In genomic region chr6:54992141-54992540, GRCm38 (mm10) we compare ENCODE assay signal across 8 mouse cellular contexts. TPM values are rescaled to one million over a fixed set of nuclear protein-coding genes. Genes with fewer than 3 reads are reported as not detected.
DNase-seq lines count a peak whose midpoint lies in the region; ATAC-seq and TF ChIP-seq lines count a peak whose summit lies in the region.

No protein-coding gene starts in this region.

- H3K79me2 ChIP-seq in C2C12 (ENCODE audit: control insufficient read depth, insufficient read depth), result no peaks in the 10 kb centered on the region

- ATAC-seq in forebrain, embryonic 14.5 days, result no peak
- no peak for ATAC-seq in liver, postnatal 0 days

- no peak for DNase-seq in heart, embryonic 10.5 days (ENCODE audit: low spot score)
- no peak for DNase-seq in heart, adult 11 months
- DNase-seq in forebrain, embryonic 14.5 days (ENCODE audit: low spot score), result peak; percentile 2
- DNase-seq in liver, postnatal 0 days, result no peak
- DNase-seq in ovary, postnatal 14 days (ENCODE audit: low spot score), result no peak
- no peak for DNase-seq in left cerebral cortex, postnatal 10 days (ENCODE audit: extremely low spot score in 1 of 2, low spot score in 2 of 2)
- no peak for DNase-seq in MN1 (ENCODE audit: low spot score)

- intact Hi-C loops in left cerebral cortex, postnatal 10 days (cut with DNase I), result loop anchor here (5.0 to 10.0 kb wide), 2 partner anchors 177 to 285 kb away; partner anchors contain the start of gene Znrf2

- peak overlapping the region; percentile 94 for H3K4me2 ChIP-seq in forebrain, embryonic 14.5 days (ENCODE audit: low read length)
- H3K4me2 ChIP-seq in liver, postnatal 0 days (ENCODE audit: low read depth, low read length), result peak overlapping the region; percentile 97

- TF ChIP-seq CTCF in C2C12 (IDR thresholded peaks at IDR 0.05; ENCODE audit: control insufficient read depth, insufficient read depth, insufficient read length), result no peak
- no peak for TF ChIP-seq CTCF in liver, postnatal 0 days (IDR thresholded peaks at IDR 0.05; ENCODE audit: low read depth)

- H3K27me3 ChIP-seq in heart, embryonic 10.5 days (ENCODE audit: insufficient read depth, poor library complexity, severe bottlenecking), result peaks cover 5% of the 10 kb centered on the region; the same call in 1 of the 2 replicates
- no peaks in the 10 kb centered on the region for H3K27me3 ChIP-seq in C2C12 (ENCODE audit: control insufficient read depth, insufficient read depth, insufficient read length)
- no peaks in the 10 kb centered on the region for H3K27me3 ChIP-seq in forebrain, embryonic 14.5 days (replicated peaks; ENCODE audit: control insufficient read depth, insufficient read depth, low read length)
- H3K27me3 ChIP-seq in liver, postnatal 0 days (ENCODE audit: insufficient read depth, low read length), result no peaks in the 10 kb centered on the region

- peak overlapping the region; percentile 65 for H3K9ac ChIP-seq in forebrain, embryonic 14.5 days (ENCODE audit: low read length)
- peak overlapping the region; percentile 61 for H3K9ac ChIP-seq in liver, postnatal 0 days (replicated peaks)

- peak overlapping the region; percentile 71 for H3K4me3 ChIP-seq in heart, embryonic 10.5 days
- H3K4me3 ChIP-seq in C2C12 (ENCODE audit: insufficient read depth, poor library complexity, severe bottlenecking), result peak overlapping the region; percentile 25
- H3K4me3 ChIP-seq in forebrain, embryonic 14.5 days (ENCODE audit: low read depth, low read length), result peak overlapping the region; percentile 56
- peak overlapping the region; percentile 54 for H3K4me3 ChIP-seq in liver, postnatal 0 days (ENCODE audit: low read depth, low read length)

- peaks cover 14% of the 10 kb centered on the region for H3K4me1 ChIP-seq in heart, embryonic 10.5 days
- peaks cover 5% of the 10 kb centered on the region for H3K4me1 ChIP-seq in forebrain, embryonic 14.5 days (ENCODE audit: control insufficient read depth, insufficient read depth, low read length)
- peaks cover 20% of the 10 kb centered on the region for H3K4me1 ChIP-seq in liver, postnatal 0 days (ENCODE audit: insufficient read depth)

- H3K27ac ChIP-seq in heart, embryonic 10.5 days, result peak overlapping the region; percentile 83
- H3K27ac ChIP-seq in forebrain, embryonic 14.5 days (ENCODE audit: low read depth, low read length), result no peak overlapping the region
- H3K27ac ChIP-seq in liver, postnatal 0 days (ENCODE audit: low read depth), result peak overlapping the region; percentile 69

- WGBS in heart, embryonic 10.5 days, result 5% methylated on average over 7 of the region's 7 CpGs
- WGBS in forebrain, embryonic 14.5 days, result 3% methylated on average over 7 of the region's 7 CpGs
- WGBS in liver, postnatal 0 days (ENCODE audit: insufficient replicate concordance), result under 1% methylated on average over 7 of the region's 7 CpGs

- no peak for TF ChIP-seq EP300 in liver, postnatal 0 days (IDR thresholded peaks at IDR 0.05; ENCODE audit: low read depth)

- no peaks in the 10 kb centered on the region for H3K36me3 ChIP-seq in heart, embryonic 10.5 days
- H3K36me3 ChIP-seq in C2C12 (ENCODE audit: control insufficient read depth, insufficient read depth), result no peaks in the 10 kb centered on the region
- no peaks in the 10 kb centered on the region for H3K36me3 ChIP-seq in forebrain, embryonic 14.5 days (ENCODE audit: control insufficient read depth, insufficient read depth, low read length)
- no peaks in the 10 kb centered on the region for H3K36me3 ChIP-seq in liver, postnatal 0 days (replicated peaks; ENCODE audit: insufficient read depth, low read length)

- no peaks in the 10 kb centered on the region for H3K79me3 ChIP-seq in C2C12 (ENCODE audit: low read depth)

- no peak overlapping the region for H3ac ChIP-seq in C2C12 (ENCODE audit: control insufficient read depth, insufficient read length, low read depth)

- no peaks in the 10 kb centered on the region for H3K9me3 ChIP-seq in heart, embryonic 10.5 days
- H3K9me3 ChIP-seq in forebrain, embryonic 14.5 days (replicated peaks; ENCODE audit: control insufficient read depth, low read length), result no peaks in the 10 kb centered on the region
- no peaks in the 10 kb centered on the region for H3K9me3 ChIP-seq in liver, postnatal 0 days (ENCODE audit: low read length)

TF ChIP-seq in C2C12, 6 proteins besides CTCF, POLR2A, EP300 and RAD21:
- TF ChIP-seq MAX (IDR thresholded peaks at IDR 0.05), result no peak
- TF ChIP-seq MYOG (IDR thresholded peaks at IDR 0.05; ENCODE audit: control insufficient read depth, extremely low read depth, insufficient read length), result no peak
- TF ChIP-seq USF1 (IDR thresholded peaks at IDR 0.05; ENCODE audit: low read depth), result no peak
- TF ChIP-seq CEBPB (IDR thresholded peaks at IDR 0.05; ENCODE audit: low read depth), result no peak
- no peak for TF ChIP-seq MYOD1 (IDR thresholded peaks at IDR 0.05; ENCODE audit: control insufficient read depth, insufficient read length, low read depth)
- no peak for TF ChIP-seq FOSL1 (IDR thresholded peaks at IDR 0.05; ENCODE audit: insufficient read depth, low read length, poor library complexity, severe bottlenecking)
TF ChIP-seq in C2C12: peak in this region for 0.

RNA-seq across cellular contexts. Expression of gene Ggct, which starts 0.6 kb away (rescaled TPM):
- polyA plus RNA-seq in heart, embryonic 10.5 days (2016; fragmentation: Nextera tagmentation; extraction: Ambion mirVana), result 8.1 and 8.3 TPM in 2 replicates
- polyA plus RNA-seq in C2C12 (2012; fragmentation: generic; extraction: Trizol), result 5.7 TPM
- polyA plus RNA-seq in forebrain, embryonic 14.5 days (2014; fragmentation: Nextera tagmentation; extraction: Ambion mirVana), result 14.9 and 15.3 TPM in 2 replicates
- polyA plus RNA-seq in liver, postnatal 0 days (2015; fragmentation: Nextera tagmentation; extraction: Ambion mirVana), result 9.2 and 10.7 TPM in 2 replicates
- total RNA-seq in left cerebral cortex, postnatal 10 days (2021), result 10 to 100 TPM; 28.2 to 29.4 TPM

RNA-seq across cellular contexts. Expression of gene Nod1, which starts 19.7 kb away (rescaled TPM):
- 3.6 and 3.8 TPM in 2 replicates for polyA plus RNA-seq in heart, embryonic 10.5 days (2016; fragmentation: Nextera tagmentation; extraction: Ambion mirVana)
- polyA plus RNA-seq in C2C12 (2012; fragmentation: generic; extraction: Trizol), result 1.1 TPM
- polyA plus RNA-seq in forebrain, embryonic 14.5 days (2014; fragmentation: Nextera tagmentation; extraction: Ambion mirVana), result 1.5 and 1.8 TPM in 2 replicates
- polyA plus RNA-seq in liver, postnatal 0 days (2015; fragmentation: Nextera tagmentation; extraction: Ambion mirVana), result 2.7 and 3.3 TPM in 2 replicates
- total RNA-seq in left cerebral cortex, postnatal 10 days (2021), result 1 to 10 TPM; 2.5 to 2.7 TPM

RNA-seq across cellular contexts. Expression of gene Gars, which starts 45.7 kb away (rescaled TPM):
- 220 and 246 TPM in 2 replicates for polyA plus RNA-seq in heart, embryonic 10.5 days (2016; fragmentation: Nextera tagmentation; extraction: Ambion mirVana)
- polyA plus RNA-seq in C2C12 (2012; fragmentation: generic; extraction: Trizol), result 204 TPM
- 208 and 229 TPM in 2 replicates for polyA plus RNA-seq in forebrain, embryonic 14.5 days (2014; fragmentation: Nextera tagmentation; extraction: Ambion mirVana)
- polyA plus RNA-seq in liver, postnatal 0 days (2015; fragmentation: Nextera tagmentation; extraction: Ambion mirVana), result 49.1 and 57.4 TPM in 2 replicates
- 100 to 1,000 TPM; 177 to 185 TPM for total RNA-seq in left cerebral cortex, postnatal 10 days (2021)
